Comparison of ENCODE assay signal across 10 mouse cellular contexts in genomic region chr4:125117902-125118320, GRCm38 (mm10). TPM values are rescaled to one million over a fixed set of nuclear protein-coding genes. Genes with fewer than 3 reads are reported as not detected.
DNase-seq lines count a peak whose midpoint lies in the region; ATAC-seq and TF ChIP-seq lines count a peak whose summit lies in the region.
"Had no signal": no experiment of that assay in that cellular context is flagged by ENCODE, and none has a peak within 500 bp of the region (broad histone marks: within the 10 kb centered on the region; RNA-seq: fewer than 3 reads in every experiment).

No protein-coding gene starts in this region.

- no peak overlapping the region for H3K9ac ChIP-seq in liver, embryonic 16.5 days (ENCODE audit: low read depth, low read length)
- H3K9ac ChIP-seq in liver, embryonic 11.5 days (ENCODE audit: low read depth, low read length), result no peak overlapping the region
- H3K9ac ChIP-seq in stomach, postnatal 0 days (ENCODE audit: low read length), result no peak overlapping the region
- H3K9ac ChIP-seq: lung, embryonic 14.5 days had no signal

- no peak for TF ChIP-seq EP300 in stomach, postnatal 0 days (optimal IDR thresholded peaks at IDR 0.05)

- no peaks in the 10 kb centered on the region for H3K27me3 ChIP-seq in liver, embryonic 16.5 days (ENCODE audit: control insufficient read depth, insufficient read depth, low read depth, low read length)
- no peaks in the 10 kb centered on the region for H3K27me3 ChIP-seq in liver, embryonic 11.5 days (replicated peaks; ENCODE audit: control insufficient read depth, insufficient read depth, low read length)
- H3K27me3 ChIP-seq in G1E (ENCODE audit: insufficient read depth, low read length), result no peaks in the 10 kb centered on the region
- H3K27me3 ChIP-seq in stomach, postnatal 0 days (ENCODE audit: control insufficient read depth, insufficient read depth, low read length), result no peaks in the 10 kb centered on the region

- H3K36me3 ChIP-seq in liver, embryonic 16.5 days (ENCODE audit: control insufficient read depth, insufficient read depth), result peaks cover 3% of the 10 kb centered on the region; the same call in 1 of the 2 replicates
- peaks cover 4% of the 10 kb centered on the region; the same call in 1 of the 2 replicates for H3K36me3 ChIP-seq in liver, embryonic 11.5 days (ENCODE audit: control insufficient read depth, insufficient read depth, low read length)
- H3K36me3 ChIP-seq in G1E (replicated peaks), result peaks cover 59% of the 10 kb centered on the region
- H3K36me3 ChIP-seq in stomach, postnatal 0 days (ENCODE audit: control insufficient read depth, insufficient read depth, low read length), result peaks cover 10% of the 10 kb centered on the region; the same call in 1 of the 2 replicates

- 0 out of 2 replicates have a peak, but pooled peaks have one; percentile 6 for ATAC-seq in liver, embryonic 16.5 days (ENCODE audit: low read depth)
- ATAC-seq in liver, embryonic 11.5 days (replicated peaks; ENCODE audit: low FRiP score), result no peak
- ATAC-seq in G1E (ENCODE audit: extremely low read depth, insufficient number of reproducible peaks, low FRiP score, poor library complexity, severe bottlenecking), result peak; percentile 29; the same call in 1 of the 2 replicates
- peak; percentile 3 for ATAC-seq in inflammation-experienced regulatory T-cells, adult 6 months
- ATAC-seq in stomach, postnatal 0 days (ENCODE audit: low FRiP score, low TSS enrichment), result no peak

- H3K9me3 ChIP-seq in liver, embryonic 16.5 days (replicated peaks; ENCODE audit: control insufficient read depth, low read length), result no peaks in the 10 kb centered on the region
- H3K9me3 ChIP-seq in liver, embryonic 11.5 days (ENCODE audit: control insufficient read depth, low read length), result no peaks in the 10 kb centered on the region
- H3K9me3 ChIP-seq in G1E (replicated peaks), result no peaks in the 10 kb centered on the region
- H3K9me3 ChIP-seq in stomach, postnatal 0 days (ENCODE audit: control insufficient read depth, low read length), result no peaks in the 10 kb centered on the region

- peaks cover 18% of the 10 kb centered on the region for H3K4me1 ChIP-seq in liver, embryonic 16.5 days (ENCODE audit: control insufficient read depth, low read depth, low read length)
- peaks cover 41% of the 10 kb centered on the region for H3K4me1 ChIP-seq in liver, embryonic 11.5 days (replicated peaks; ENCODE audit: control insufficient read depth, insufficient read depth, low read length)
- peaks cover 46% of the 10 kb centered on the region for H3K4me1 ChIP-seq in G1E (ENCODE audit: insufficient read depth, low read depth, low read length)
- peaks cover 4% of the 10 kb centered on the region for H3K4me1 ChIP-seq in stomach, postnatal 0 days (replicated peaks; ENCODE audit: control insufficient read depth, insufficient read depth)

- 22% methylated on average over 7 of the region's 7 CpGs for WGBS in liver, embryonic 16.5 days (ENCODE audit: insufficient replicate concordance)
- WGBS in liver, embryonic 11.5 days, result 49% methylated on average over 7 of the region's 7 CpGs
- 65% methylated on average over 7 of the region's 7 CpGs for WGBS in stomach, postnatal 0 days

- DNase-seq in liver, embryonic 11.5 days (ENCODE audit: low spot score), result no peak
- peak; percentile 56 for DNase-seq in G1E (ENCODE audit: low spot score)
- DNase-seq in stomach, postnatal 0 days (ENCODE audit: low spot score), result no peak
- DNase-seq in left cerebral cortex, adult 18-20 months (ENCODE audit: low spot score in 2 of 2), result no peak
- no peak for DNase-seq in cerebellum, postnatal 25 days
- DNase-seq in gastrocnemius, postnatal 4 days (ENCODE audit: low spot score in 2 of 2), result no peak
- DNase-seq: layer of hippocampus, postnatal 36 days; lung, embryonic 14.5 days had no signal

- TF ChIP-seq CTCF in G1E (IDR thresholded peaks at IDR 0.05; ENCODE audit: low read depth, low read length), result no peak
- no peak for TF ChIP-seq CTCF in stomach, postnatal 0 days (IDR thresholded peaks at IDR 0.05; ENCODE audit: low read depth)

- no peak overlapping the region for H3K27ac ChIP-seq in liver, embryonic 16.5 days (ENCODE audit: low read length)
- H3K27ac ChIP-seq in liver, embryonic 11.5 days (ENCODE audit: low read depth, low read length), result no peak overlapping the region
- peak overlapping the region; percentile 67; the same call in 1 of the 2 replicates for H3K27ac ChIP-seq in stomach, postnatal 0 days (replicated peaks)

- H3K4me2 ChIP-seq in liver, embryonic 16.5 days (ENCODE audit: low read depth, low read length), result no peak overlapping the region
- H3K4me2 ChIP-seq in liver, embryonic 11.5 days, result no peak overlapping the region
- H3K4me2 ChIP-seq in stomach, postnatal 0 days (replicated peaks; ENCODE audit: low read depth), result no peak overlapping the region
- H3K4me2 ChIP-seq: lung, embryonic 14.5 days had no signal

- H3K4me3 ChIP-seq in liver, embryonic 16.5 days (ENCODE audit: low read depth, low read length), result no peak overlapping the region
- H3K4me3 ChIP-seq in liver, embryonic 11.5 days (ENCODE audit: low read depth, low read length), result no peak overlapping the region
- H3K4me3 ChIP-seq in G1E (ENCODE audit: low read depth, low read length), result no peak overlapping the region
- H3K4me3 ChIP-seq in stomach, postnatal 0 days (ENCODE audit: low read depth, low read length), result no peak overlapping the region

RNA-seq across cellular contexts. Expression of gene Zc3h12a, which starts 9.7 kb away (rescaled TPM):
- 0.52 and 0.65 TPM in 2 replicates for polyA plus RNA-seq in liver, embryonic 16.5 days (2015; fragmentation: Nextera tagmentation; extraction: Ambion mirVana)
- polyA plus RNA-seq in liver, embryonic 11.5 days (2014; fragmentation: Nextera tagmentation; extraction: Ambion mirVana), result 1.0 and 1.3 TPM in 2 replicates
- total RNA-seq in G1E (2014; fragmentation: Nextera tagmentation) (2.4 and 3.8 TPM in 2 replicates), G1E (2017) (1.0 and 1.6 TPM in 2 replicates)
- polyA plus RNA-seq in G1E (2012), result 1.1 and 1.2 TPM in 2 replicates
- 1 to 10 TPM; 4.6 to 6.5 (median 6.5) TPM for polyA plus RNA-seq in inflammation-experienced regulatory T-cells, adult 6 months (2017; shearing (Covaris generic))
- 2.7 TPM in 2 replicates for polyA plus RNA-seq in stomach, postnatal 0 days (2015; fragmentation: Nextera tagmentation; extraction: Ambion mirVana)
- 1 to 10 TPM in 1 of 2 experiments, under 1 TPM in 1; 0.56 to 1.1 TPM for total RNA-seq in left cerebral cortex, adult 18-20 months (2021)
- 1 to 10 TPM; 3.0 to 3.9 TPM for total RNA-seq in gastrocnemius, postnatal 4 days (2021)

RNA-seq across cellular contexts. Expression of gene Meaf6, which starts 33.0 kb away (rescaled TPM):
- polyA plus RNA-seq in liver, embryonic 16.5 days (2015; fragmentation: Nextera tagmentation; extraction: Ambion mirVana), result 15.9 and 17.8 TPM in 2 replicates
- polyA plus RNA-seq in liver, embryonic 11.5 days (2014; fragmentation: Nextera tagmentation; extraction: Ambion mirVana), result 53.6 and 54.2 TPM in 2 replicates
- total RNA-seq in G1E (2014; fragmentation: Nextera tagmentation) (50.7 and 54.2 TPM in 2 replicates), G1E (2017) (31.8 and 43.4 TPM in 2 replicates)
- polyA plus RNA-seq in G1E (2012), result 75.0 and 79.4 TPM in 2 replicates
- 10 to 100 TPM; 60.4 to 68.9 (median 64.1) TPM for polyA plus RNA-seq in inflammation-experienced regulatory T-cells, adult 6 months (2017; shearing (Covaris generic))
- polyA plus RNA-seq in stomach, postnatal 0 days (2015; fragmentation: Nextera tagmentation; extraction: Ambion mirVana), result 28.3 and 28.4 TPM in 2 replicates
- total RNA-seq in left cerebral cortex, adult 18-20 months (2021), result 100 to 1,000 TPM; 129 to 139 TPM
- total RNA-seq in gastrocnemius, postnatal 4 days (2021), result 10 to 100 TPM; 20.7 to 26.3 TPM

RNA-seq across cellular contexts. Expression of gene Snip1, which starts 51.4 kb away (rescaled TPM):
- 10.8 and 11.6 TPM in 2 replicates for polyA plus RNA-seq in liver, embryonic 16.5 days (2015; fragmentation: Nextera tagmentation; extraction: Ambion mirVana)
- polyA plus RNA-seq in liver, embryonic 11.5 days (2014; fragmentation: Nextera tagmentation; extraction: Ambion mirVana), result 26.7 and 31.3 TPM in 2 replicates
- total RNA-seq in G1E (2014; fragmentation: Nextera tagmentation) (25.7 and 30.0 TPM in 2 replicates), G1E (2017) (41.7 and 52.4 TPM in 2 replicates)
- 36.5 and 49.6 TPM in 2 replicates for polyA plus RNA-seq in G1E (2012)
- polyA plus RNA-seq in inflammation-experienced regulatory T-cells, adult 6 months (2017; shearing (Covaris generic)), result 1 to 10 TPM; 7.7 to 8.8 (median 8.5) TPM
- polyA plus RNA-seq in stomach, postnatal 0 days (2015; fragmentation: Nextera tagmentation; extraction: Ambion mirVana), result 13.0 and 13.6 TPM in 2 replicates
- total RNA-seq in left cerebral cortex, adult 18-20 months (2021), result 10 to 100 TPM; 15.1 to 16.0 TPM
- total RNA-seq in gastrocnemius, postnatal 4 days (2021), result 10 to 100 TPM; 12.2 to 12.4 TPM

RNA-seq across cellular contexts. Expression of gene Dnali1, which starts 52.4 kb away (rescaled TPM):
- polyA plus RNA-seq in liver, embryonic 16.5 days (2015; fragmentation: Nextera tagmentation; extraction: Ambion mirVana), result not detected in 2 replicates
- 0.07 and 0.19 TPM in 2 replicates for polyA plus RNA-seq in liver, embryonic 11.5 days (2014; fragmentation: Nextera tagmentation; extraction: Ambion mirVana)
- total RNA-seq in G1E (2014; fragmentation: Nextera tagmentation) (not detected in 2 replicates), G1E (2017) (0.11 TPM in 1 of 2 replicates, not detected in the other)
- polyA plus RNA-seq in G1E (2012), result 0.02 TPM in 2 replicates
- not detected for polyA plus RNA-seq in inflammation-experienced regulatory T-cells, adult 6 months (2017; shearing (Covaris generic))
- 0.05 and 0.06 TPM in 2 replicates for polyA plus RNA-seq in stomach, postnatal 0 days (2015; fragmentation: Nextera tagmentation; extraction: Ambion mirVana)
- total RNA-seq in left cerebral cortex, adult 18-20 months (2021), result under 1 TPM; 0.16 to 0.77 TPM
- total RNA-seq in gastrocnemius, postnatal 4 days (2021), result not detected

Comparison
In these comparisons a context has a peak if more than half of its experiments do, and no peak if none do; other contexts are left out.
1. ATAC-seq: peak in liver, embryonic 16.5 days (single experiment), G1E (single experiment) and inflammation-experienced regulatory T-cells, adult 6 months (single experiment); none in liver, embryonic 11.5 days (single experiment) and stomach, postnatal 0 days (single experiment).